Mouse (Mus musculus) lung, adult 2 months (tissue): ENCODE results near the gene Lsamp.

Source experiments
- CTCF ChIP-seq: fragments of 200-500 bp; IDR thresholded peaks from 2 replicates; pipeline ENCODE4 v1.5.1; 2011; ENCODE audit warnings: mild to moderate bottlenecking, low read length, control low read depth; ENCODE audit not compliant: insufficient read depth
- POLR2A ChIP-seq: fragments of 200-500 bp; IDR thresholded peaks from 2 replicates; pipeline ENCODE4 v1.6.1; 2011; ENCODE audit warnings: low read depth, mild to moderate bottlenecking, control low read depth, low read length, borderline replicate concordance; ENCODE audit errors: extremely low read depth

GRCm38 (mm10) chr16:41317992-41318391, 1333.8 kb downstream of the Lsamp start:
- no peak for TF ChIP-seq CTCF
- TF ChIP-seq POLR2A, result no peak
